Mouse (Mus musculus) erythroblast, embryonic 14.5 days (primary cell): ENCODE data around the gene Nxf2. TPM values are rescaled to one million over a fixed set of nuclear protein-coding genes. Genes with fewer than 3 reads are reported as not detected.
"Not testable (repeated sequence)": the region's sequence is repeated elsewhere in the genome, so short reads cannot be mapped to it uniquely, and the experiment has no call there.

Source experiments
- H3K27me3 ChIP-seq: 2 replicates; pipeline ENCODE4 v1.6.1; 2012; ENCODE audit warnings: inconsistent platforms; ENCODE audit not compliant: control insufficient read depth
- H3K36me3 ChIP-seq: 2 replicates; pipeline ENCODE4 v1.6.1; 2012; ENCODE audit warnings: mild to moderate bottlenecking, inconsistent platforms; ENCODE audit not compliant: control insufficient read depth
- H3K4me1 ChIP-seq: 2 replicates; pipeline ENCODE4 v1.6.1; 2012; ENCODE audit warnings: inconsistent platforms; ENCODE audit not compliant: control insufficient read depth
- H3K4me3 ChIP-seq: replicated peaks from 2 replicates; pipeline ENCODE3; 2012; ENCODE audit warnings: moderate library complexity, mild to moderate bottlenecking, inconsistent platforms
- H3K9me3 ChIP-seq: 2 replicates; pipeline ENCODE4 v1.6.1; 2012; ENCODE audit warnings: low read length, inconsistent platforms, mixed read lengths; ENCODE audit not compliant: control insufficient read depth
- GATA1 ChIP-seq: IDR thresholded peaks from 2 replicates; pipeline ENCODE4 v1.6.1; 2012; ENCODE audit warnings: low read length, inconsistent platforms, mixed read lengths
- TAL1 ChIP-seq: IDR thresholded peaks from 3 replicates; pipeline ENCODE4 v1.6.1; 2012; ENCODE audit warnings: low read length, inconsistent platforms, mixed read lengths
- polyA plus RNA-seq: library from polyadenylated mRNA; stranded (reverse); fragments of >175 nt; gene quantifications from 2 replicates; pipeline ENCODE4 v1.2.3, GENCODE M21; 2012

Gene Nxf2
- polyA plus RNA-seq, 1 experiment: not detected

- no peaks in the 10 kb centered on the region for H3K27me3 ChIP-seq
- no peaks in the 10 kb centered on the region for H3K36me3 ChIP-seq
- no peak overlapping the region for H3K4me3 ChIP-seq
- no peaks in the 10 kb centered on the region for H3K9me3 ChIP-seq
- TF ChIP-seq TAL1 (no peak), GATA1 (no peak)
- H3K4me1 ChIP-seq: no peaks in the 10 kb centered on the region
Measured at GRCm38 (mm10) chrX:134923675-134924424, 40.7 kb downstream of the Nxf2 start.

GRCm38 (mm10) chrX:134919220-134919619 lies 45.3 kb downstream of the Nxf2 start:
- TF ChIP-seq GATA1: no peak
- TF ChIP-seq TAL1: no peak
- H3K4me3 ChIP-seq: no peak overlapping the region
- H3K27me3 ChIP-seq: no peaks in the 10 kb centered on the region
- H3K4me1 ChIP-seq: peaks cover 16% of the 10 kb centered on the region
- no peaks in the 10 kb centered on the region for H3K9me3 ChIP-seq
- H3K36me3 ChIP-seq: no peaks in the 10 kb centered on the region

GRCm38 (mm10) chrX:134915745-134916144 lies 48.8 kb downstream of the Nxf2 start:
- no peak for TF ChIP-seq GATA1
- TF ChIP-seq TAL1: no peak
- no peak overlapping the region for H3K4me3 ChIP-seq
- H3K36me3 ChIP-seq: no peaks in the 10 kb centered on the region
- peaks cover 23% of the 10 kb centered on the region for H3K4me1 ChIP-seq
- no peaks in the 10 kb centered on the region for H3K9me3 ChIP-seq
- H3K27me3 ChIP-seq: no peaks in the 10 kb centered on the region

- H3K36me3 ChIP-seq, H3K9me3 ChIP-seq, H3K27me3 ChIP-seq: not testable (repeated sequence)
- Histone ChIP-seq H3K4me3 (peak overlapping the region; percentile 58), H3K4me1 (peaks cover 23% of the 10 kb centered on the region)
Measured at GRCm38 (mm10) chrX:134915315-134915714, 49.2 kb downstream of the Nxf2 start.

GRCm38 (mm10) chrX:134914851-134915250 lies 49.7 kb downstream of the Nxf2 start:
- H3K27me3 ChIP-seq: no peaks in the 10 kb centered on the region
- no peak for TF ChIP-seq TAL1
- no peak for TF ChIP-seq GATA1
- H3K36me3 ChIP-seq: no peaks in the 10 kb centered on the region
- H3K4me1 ChIP-seq: peaks cover 23% of the 10 kb centered on the region
- no peaks in the 10 kb centered on the region for H3K9me3 ChIP-seq
- peak overlapping the region; percentile 58 for H3K4me3 ChIP-seq

GRCm38 (mm10) chrX:134913234-134913936 lies 51.2 kb downstream of the Nxf2 start:
- TF ChIP-seq TAL1: no peak
- no peak for TF ChIP-seq GATA1
- Histone ChIP-seq H3K36me3 (no peaks in the 10 kb centered on the region), H3K4me1 (peaks cover 23% of the 10 kb centered on the region), H3K27me3 (no peaks in the 10 kb centered on the region), H3K4me3 (no peak overlapping the region), H3K9me3 (no peaks in the 10 kb centered on the region)

GRCm38 (mm10) chrX:134912805-134913204 lies 51.7 kb downstream of the Nxf2 start:
- Histone ChIP-seq H3K4me3 (no peak overlapping the region), H3K27me3 (no peaks in the 10 kb centered on the region), H3K4me1 (peaks cover 23% of the 10 kb centered on the region), H3K36me3 (no peaks in the 10 kb centered on the region), H3K9me3 (no peaks in the 10 kb centered on the region)
- TF ChIP-seq GATA1 (no peak), TAL1 (no peak)

GRCm38 (mm10) chrX:134910345-134910744 lies 54.2 kb downstream of the Nxf2 start:
- no peak overlapping the region for H3K4me3 ChIP-seq
- peaks cover 2% of the 10 kb centered on the region; the same call in 1 of the 2 replicates for H3K27me3 ChIP-seq
- peaks cover 15% of the 10 kb centered on the region for H3K4me1 ChIP-seq
- no peaks in the 10 kb centered on the region for H3K9me3 ChIP-seq
- no peaks in the 10 kb centered on the region for H3K36me3 ChIP-seq
- no peak for TF ChIP-seq GATA1
- TF ChIP-seq TAL1: no peak

Other genes with a start within 250 kb of the Nxf2 start
- gene Armcx1, start 246.8 kb downstream of the Nxf2 start, polyA plus RNA-seq: not detected in 2 replicates
- 0.03 and 0.06 TPM in 2 replicates for gene Armcx6, start 213.3 kb downstream of the Nxf2 start, polyA plus RNA-seq
- gene Armcx3, start 208.2 kb downstream of the Nxf2 start, polyA plus RNA-seq: 0.04 and 0.05 TPM in 2 replicates
- gene Armcx2, start 155.5 kb downstream of the Nxf2 start, polyA plus RNA-seq: 0.04 and 0.10 TPM in 2 replicates
- 0.02 TPM in 2 replicates for gene Zmat1, start 44.5 kb upstream of the Nxf2 start, polyA plus RNA-seq
- gene Gm15023, start 212.9 kb upstream of the Nxf2 start, polyA plus RNA-seq: not detected in 2 replicates
- gene Tceal6, start 245.9 kb upstream of the Nxf2 start, polyA plus RNA-seq: not detected in 2 replicates